Mouse (Mus musculus): ENCODE results near the gene Pxmp4.

GRCm38 (mm10) chr2:154630531-154630930 is 27.0 kb upstream of the Pxmp4 start:
- TF ChIP-seq CTCF (IDR thresholded peaks at IDR 0.05; ENCODE audit: insufficient read depth, low read length) = no peak
- TF ChIP-seq POLR2A (IDR thresholded peaks at IDR 0.05; ENCODE audit: borderline replicate concordance, extremely low read depth, low read depth, low read length) = no peak

Measured in lung, adult 2 months (tissue).